Mouse (Mus musculus) liver, embryonic 14.5 days (tissue): ENCODE results near the gene Galr2.

Experiments used
- CTCF ChIP-seq: IDR thresholded peaks from 2 replicates; pipeline ENCODE4 v1.5.1; 2016; ENCODE audit warnings: antibody characterized with exemption, low read depth, control low read depth
- EP300 ChIP-seq: IDR thresholded peaks from 2 replicates; pipeline ENCODE4 v1.6.1; 2016; ENCODE audit warnings: antibody characterized with exemption, low read depth

DNA sequence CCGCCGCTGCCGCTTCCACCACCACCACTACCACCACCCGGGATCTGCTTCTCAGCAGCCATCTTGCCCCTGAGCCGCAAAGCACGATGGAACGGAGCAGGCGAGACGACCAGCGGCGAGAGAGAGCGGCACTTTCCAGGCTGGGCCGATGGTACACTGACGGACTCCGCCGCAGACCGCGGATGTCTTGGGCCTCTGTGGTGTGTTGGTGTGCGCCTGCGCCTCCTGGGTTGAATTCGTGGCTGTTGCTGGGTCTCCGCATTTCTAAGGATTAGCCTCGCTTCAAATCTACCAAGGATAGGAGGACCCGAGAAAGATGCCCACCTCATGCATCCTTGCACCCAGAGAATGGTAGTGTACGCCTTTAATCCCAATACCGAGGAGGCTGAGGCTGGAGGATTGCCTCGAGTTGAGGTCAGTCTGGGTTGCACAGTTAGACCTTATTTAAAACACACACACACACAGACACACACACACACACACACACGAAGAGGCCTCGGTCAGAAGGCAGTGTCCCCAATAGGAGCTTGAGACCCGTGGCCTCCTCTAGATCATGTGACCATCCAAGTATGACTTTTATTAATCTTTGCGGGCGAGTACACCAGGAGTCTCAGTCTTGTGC is 6.6 kb upstream of the Galr2 start, which contains the start of gene Srp68:
- TF ChIP-seq CTCF (peak; percentile 43), EP300 (no peak)
